Mouse (Mus musculus) urinary bladder, adult 2 months (tissue): Measurements from ENCODE around the gene Arhgap10. TPM values are rescaled to one million over a fixed set of nuclear protein-coding genes. Genes with fewer than 3 reads are reported as not detected.

ENCODE experiments used
- DNase-seq: peaks from one replicate; pipeline ENCODE4 v3.0.0; 2022; ENCODE audit warnings: low spot score
- polyA plus RNA-seq: library from polyadenylated mRNA; depleted of rRNA; stranded (reverse); fragments of >200 nt; gene quantifications from 2 replicates; pipeline ENCODE4 v1.2.3, GENCODE M21; 2012

Gene Arhgap10
- polyA plus RNA-seq, 1 experiment = 43.8 TPM

DNA sequence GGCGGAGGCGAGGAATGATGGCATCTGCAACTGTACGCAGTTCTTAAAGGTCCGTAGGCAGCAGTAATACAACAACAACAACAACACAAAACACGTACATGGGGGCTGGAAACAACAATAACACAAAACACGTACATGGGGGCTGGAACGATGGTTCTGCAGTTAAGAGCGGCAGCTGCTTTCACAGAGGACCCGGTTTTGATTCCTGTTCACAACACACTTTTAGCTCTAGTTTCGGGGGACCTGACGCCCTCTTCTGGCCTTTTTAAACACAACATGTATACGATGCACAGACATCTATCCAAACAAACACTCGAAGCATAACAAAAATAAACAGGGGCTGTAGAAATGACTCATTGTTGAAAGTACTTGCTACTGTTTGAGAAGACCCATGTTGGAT, 110.9 kb downstream of the Arhgap10 start:
- no peak for DNase-seq

DNA sequence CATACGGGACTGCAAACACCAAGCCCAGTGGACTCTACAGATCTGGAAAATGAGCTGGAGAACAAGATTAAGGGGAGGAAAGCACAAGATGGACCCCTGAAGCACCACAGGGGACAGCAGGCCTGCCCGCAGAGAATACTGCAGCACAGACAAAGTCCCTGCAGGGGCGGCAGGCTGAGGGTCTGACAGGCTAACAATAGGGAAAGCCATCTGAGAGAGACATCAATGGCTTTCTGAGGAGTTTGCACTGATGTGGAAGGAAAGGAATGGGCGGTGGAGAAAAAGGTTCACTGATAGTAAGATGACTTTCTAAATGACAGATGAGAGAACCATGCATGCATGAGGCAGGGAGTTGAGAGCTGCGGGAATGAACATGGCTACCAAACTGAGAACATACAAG, 111.3 kb downstream of the Arhgap10 start:
- no peak for DNase-seq

GRCm38 (mm10) chr8:77404017-77404416, 113.7 kb downstream of the Arhgap10 start:
- no peak for DNase-seq

DNA sequence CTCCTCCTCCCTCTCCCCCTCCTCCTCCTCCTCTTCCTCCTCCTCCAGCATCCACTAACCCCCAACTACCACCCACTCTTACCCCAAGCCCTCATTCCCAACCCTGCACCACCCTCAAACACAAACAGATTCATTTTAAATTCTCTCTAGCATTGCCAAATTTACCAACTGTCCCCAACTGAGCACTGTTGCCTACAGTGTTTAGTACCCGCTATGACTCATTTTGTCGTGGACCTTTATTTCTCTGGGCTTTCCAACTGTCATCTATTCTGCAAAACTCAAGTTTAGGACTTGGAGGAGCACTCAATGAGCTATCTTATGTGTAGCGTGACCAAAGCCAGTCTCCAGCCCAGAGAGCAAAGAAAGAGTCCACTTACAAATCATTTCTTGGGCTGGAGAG, 115.8 kb downstream of the Arhgap10 start:
- DNase-seq = no peak

DNA sequence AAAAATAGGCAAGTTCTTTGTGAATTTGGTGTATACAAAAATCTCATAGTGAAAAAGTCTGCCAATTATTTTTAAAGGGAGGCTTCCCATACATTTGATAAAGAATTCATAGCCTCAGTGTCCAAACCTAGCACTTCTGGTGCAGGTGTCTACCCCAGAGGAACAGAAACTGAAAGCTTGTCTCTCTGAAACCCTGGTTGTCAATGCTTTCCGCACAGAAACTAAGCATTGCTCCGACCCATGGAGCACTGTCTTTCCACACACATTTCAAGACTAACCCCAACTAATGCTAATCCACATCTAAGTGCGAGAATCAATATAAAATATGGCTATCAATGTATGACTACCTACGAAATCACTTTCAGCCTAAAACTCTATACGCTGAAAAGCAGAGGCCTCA, 116.6 kb downstream of the Arhgap10 start:
- DNase-seq = no peak

- no peak for DNase-seq
These were observed 133.7 kb downstream of the Arhgap10 start for GRCm38 (mm10) chr8:77384080-77384479.

DNA sequence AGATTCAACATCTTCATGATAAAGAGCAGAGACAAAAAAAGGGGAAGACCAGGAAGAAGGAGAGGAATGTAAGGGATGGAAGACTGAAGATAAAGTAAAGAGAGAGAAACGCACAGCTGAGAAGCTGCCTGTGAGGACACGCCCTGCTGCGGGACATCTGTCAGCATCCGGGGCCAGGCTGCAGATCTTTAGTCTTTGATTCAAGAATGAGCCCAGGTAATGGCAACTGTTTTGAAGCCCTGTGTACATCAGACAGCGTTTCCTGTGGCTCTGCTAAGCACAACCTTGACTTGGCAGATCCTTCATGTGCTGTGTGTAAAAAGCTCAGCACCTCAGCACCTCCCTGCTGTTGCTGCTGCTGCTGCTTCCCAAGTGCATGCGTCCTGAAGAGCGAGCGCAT, 134.1 kb downstream of the Arhgap10 start:
- no peak for DNase-seq

GRCm38 (mm10) chr8:77380844-77381243, 136.9 kb downstream of the Arhgap10 start:
- DNase-seq = no peak

DNA sequence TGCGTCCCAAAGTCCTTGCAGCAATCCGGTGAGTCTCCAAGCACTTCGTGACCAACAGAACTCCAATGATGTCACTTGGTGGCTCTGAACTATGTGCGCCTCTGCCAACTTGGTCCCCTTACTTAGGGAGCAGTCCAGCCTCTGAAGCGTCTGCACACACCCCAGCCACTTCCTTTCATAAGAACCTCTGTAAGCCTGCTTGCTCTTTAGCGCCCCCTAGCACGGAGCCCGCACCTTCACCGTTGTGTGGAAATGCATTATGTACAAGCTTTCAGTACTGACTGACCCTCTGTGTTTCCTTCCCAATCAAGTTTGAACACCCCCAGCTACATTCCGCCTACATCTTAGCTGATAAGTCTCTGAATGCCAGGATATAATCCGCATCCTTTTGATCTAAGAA, 138.5 kb downstream of the Arhgap10 start:
- DNase-seq = no peak

- no peak for DNase-seq
These were observed 141.3 kb downstream of the Arhgap10 start for GRCm38 (mm10) chr8:77376451-77376853.

GRCm38 (mm10) chr8:77375999-77376398, 141.8 kb downstream of the Arhgap10 start:
- DNase-seq = no peak

DNA sequence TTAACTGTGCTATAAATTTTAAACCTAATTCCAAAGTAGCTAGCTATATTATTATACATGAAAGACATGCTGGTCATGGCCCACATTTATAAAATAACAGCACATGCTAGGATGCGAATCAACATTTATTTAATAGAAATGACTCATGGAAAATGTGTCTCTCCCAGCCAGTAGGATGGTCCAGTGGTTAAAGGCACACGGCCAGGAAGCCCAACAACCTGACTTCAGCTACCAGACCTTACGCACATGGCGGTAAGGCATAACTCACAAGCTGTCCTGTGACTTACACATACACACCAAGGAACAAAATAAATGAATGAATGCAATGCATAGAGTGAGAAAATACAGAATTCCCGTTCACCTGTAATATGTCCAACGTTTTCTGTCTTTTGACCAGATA, 146.7 kb downstream of the Arhgap10 start:
- DNase-seq = no peak

DNA sequence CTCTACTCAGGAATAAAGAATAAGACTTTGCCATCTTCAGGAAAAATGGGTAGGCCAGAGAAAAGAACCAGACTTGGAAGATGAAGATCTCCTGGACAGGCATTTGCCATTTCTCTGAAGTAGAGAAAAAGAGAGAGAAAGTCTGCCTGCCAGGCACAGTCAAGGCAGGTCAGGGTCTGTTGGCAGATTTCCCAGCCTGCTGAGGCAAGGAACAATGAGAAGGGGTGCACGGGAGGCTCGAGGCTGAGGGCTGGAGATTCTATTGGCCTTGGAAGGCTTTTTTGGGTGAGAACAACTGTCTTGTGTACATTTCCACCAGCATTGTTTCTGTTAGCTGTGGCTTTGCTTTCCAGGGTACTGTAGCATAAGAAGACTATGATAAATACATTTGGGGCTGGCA, 147.4 kb downstream of the Arhgap10 start:
- DNase-seq = no peak

DNA sequence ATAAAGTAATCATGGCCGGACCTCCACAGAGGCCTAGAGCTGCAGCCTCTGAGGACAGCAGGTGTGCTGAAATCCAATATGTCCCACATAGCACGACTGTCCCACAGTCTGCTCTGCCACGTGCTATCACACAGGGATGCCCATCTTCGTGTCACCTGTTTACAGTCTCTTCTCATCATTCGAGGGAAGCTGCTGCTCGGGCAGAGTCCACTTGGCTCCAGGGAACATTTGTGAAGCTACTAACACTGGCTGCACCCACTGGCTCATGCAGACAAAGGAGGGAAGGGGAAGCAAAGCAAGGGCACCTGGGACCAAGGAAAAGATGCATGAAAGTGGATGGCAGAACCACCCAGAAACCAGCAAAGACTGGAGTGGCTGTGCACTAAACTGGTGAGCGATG, 148.1 kb downstream of the Arhgap10 start:
- DNase-seq = no peak

DNA sequence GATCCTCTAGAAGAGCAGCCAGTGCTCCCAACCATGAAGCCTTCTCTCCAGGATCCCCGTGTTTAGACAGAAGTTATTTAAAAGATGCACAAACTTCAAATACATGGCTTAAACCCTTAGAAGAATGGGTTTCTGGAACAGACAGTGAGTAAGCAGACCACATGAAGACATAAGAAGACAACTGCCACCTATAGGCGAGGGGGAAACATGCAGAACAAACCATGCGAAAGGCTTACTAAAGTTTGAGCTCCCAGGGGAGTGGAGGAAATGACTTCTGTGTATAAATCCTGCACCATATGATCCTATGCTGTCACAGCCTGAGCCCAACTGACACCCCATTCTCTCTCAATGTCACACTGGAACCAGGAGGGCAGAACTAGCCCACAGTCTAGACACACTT, 150.7 kb downstream of the Arhgap10 start:
- no peak for DNase-seq

- DNase-seq = no peak
These were observed 151.3 kb downstream of the Arhgap10 start for GRCm38 (mm10) chr8:77366446-77366845.

GRCm38 (mm10) chr8:77365990-77366389, 151.8 kb downstream of the Arhgap10 start:
- no peak for DNase-seq

GRCm38 (mm10) chr8:77364472-77364871, 153.3 kb downstream of the Arhgap10 start:
- DNase-seq = no peak

- no peak for DNase-seq
These were observed 156.9 kb downstream of the Arhgap10 start for GRCm38 (mm10) chr8:77360853-77361252.

- no peak for DNase-seq
These were observed 157.3 kb downstream of the Arhgap10 start for GRCm38 (mm10) chr8:77360423-77360822.

DNA sequence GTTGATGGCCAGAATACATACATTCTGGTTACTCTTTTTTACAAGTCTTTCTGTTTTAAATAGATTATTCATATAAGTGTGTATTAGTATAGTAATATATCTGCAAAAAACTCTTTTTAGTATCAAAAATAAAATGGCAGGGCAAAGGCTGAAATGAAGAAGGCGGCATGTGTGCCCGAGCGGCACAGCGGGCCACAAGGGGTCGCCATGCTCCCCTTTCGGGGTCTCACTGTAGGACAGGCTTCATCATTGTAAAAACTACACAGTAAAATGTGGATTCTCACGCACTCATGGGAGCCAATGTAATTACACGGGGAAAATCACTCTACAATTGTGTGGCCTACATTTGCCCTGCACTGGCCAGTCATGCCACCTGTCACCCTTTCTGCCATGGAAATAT, 160.6 kb downstream of the Arhgap10 start:
- no peak for DNase-seq

DNA sequence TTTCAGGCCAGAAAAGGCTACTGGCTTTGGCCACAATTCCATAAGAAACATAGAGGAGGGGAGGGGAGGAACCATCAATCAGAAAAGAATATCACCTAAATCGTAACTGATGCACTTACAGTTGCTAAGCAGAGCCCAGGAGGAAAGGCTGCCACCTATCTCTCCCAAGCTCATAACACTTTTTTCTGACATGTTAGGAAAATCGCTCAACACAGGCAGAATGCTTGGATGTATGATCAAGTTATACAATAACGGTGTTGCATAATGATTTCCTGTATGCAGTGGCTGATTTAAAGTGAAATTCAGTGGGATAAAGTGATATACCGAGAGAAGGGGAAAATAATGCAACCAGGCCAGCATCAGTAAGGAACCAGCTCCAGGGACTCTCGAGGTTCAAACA, 162.4 kb downstream of the Arhgap10 start:
- DNase-seq = no peak

DNA sequence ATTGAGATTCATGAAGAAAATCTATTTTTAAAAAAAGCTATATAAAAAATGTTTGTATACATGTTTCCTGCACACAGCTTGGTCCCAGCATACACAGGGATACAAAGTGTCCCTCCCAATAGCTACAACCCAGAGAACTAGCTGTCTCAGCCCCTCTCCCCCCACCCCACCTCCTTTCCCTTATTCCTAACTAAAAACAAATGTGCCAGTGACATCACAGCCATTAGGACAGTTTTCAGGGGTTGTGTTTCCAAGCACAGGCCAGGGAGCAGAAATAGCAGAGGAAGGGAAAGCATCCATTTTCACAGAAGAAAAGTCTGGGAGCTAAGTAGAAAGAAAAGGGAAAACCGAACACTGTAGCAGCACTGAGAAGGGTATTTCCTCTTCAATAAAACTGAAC, 163.6 kb downstream of the Arhgap10 start:
- DNase-seq = no peak

DNA sequence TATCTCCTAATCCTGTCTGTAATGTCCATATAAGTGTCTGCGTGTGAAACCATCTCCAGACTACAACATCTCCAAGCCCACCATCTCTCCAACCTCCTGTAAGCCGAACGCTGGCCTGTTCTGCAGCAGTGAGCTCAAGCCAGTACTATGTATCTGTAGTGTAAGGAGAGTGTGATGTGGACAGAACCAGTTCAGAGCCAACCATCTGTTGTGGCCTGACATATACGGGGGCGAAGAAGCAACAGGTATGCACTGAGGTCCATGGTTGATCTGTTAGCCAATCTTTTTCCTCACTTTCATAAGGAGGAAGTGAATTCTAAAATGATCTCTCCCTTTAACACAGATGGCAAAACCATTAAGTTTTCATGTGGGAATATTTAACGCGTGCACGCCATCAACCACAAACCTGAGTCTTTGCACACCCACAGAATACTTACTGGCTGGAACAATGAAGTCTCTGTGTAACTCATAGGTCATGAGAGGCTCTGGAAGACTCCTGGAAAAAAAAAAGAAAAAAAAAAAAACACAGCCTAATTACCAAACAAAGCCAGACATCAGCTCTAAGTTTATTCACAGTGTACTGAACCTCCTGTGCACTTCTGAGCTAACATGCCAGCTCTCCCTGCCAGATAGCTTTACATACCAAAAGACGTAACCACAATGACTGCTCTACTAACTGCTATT, 166.4 kb downstream of the Arhgap10 start:
- DNase-seq = no peak
